Mouse (Mus musculus) MEL (cell line): ENCODE results near the gene Olfr934. TPM values are rescaled to one million over a fixed set of nuclear protein-coding genes. Genes with fewer than 3 reads are reported as not detected.

Experiments used
- DNase-seq: peaks from one replicate; pipeline ENCODE4 v3.0.0; 2011; ENCODE audit warnings: low read depth, low spot score
- H3K27ac ChIP-seq: 2 replicates; pipeline ENCODE4 v1.5.1; 2012; ENCODE audit warnings: low read depth, mild to moderate bottlenecking, control low read depth, low read length, moderate library complexity; ENCODE audit not compliant: control insufficient read depth
- H3K27me3 ChIP-seq, 2 experiments: fragments of 150-350 bp in 1 of 2; sonication (generic) in 1 of 2; 2 replicates each; pipeline ENCODE4 v1.6.1; 2012; ENCODE audit warnings: low read length in 2 of 2, mild to moderate bottlenecking in 2 of 2, improper control_type of control experiment in 1 of 2, moderate library complexity in 1 of 2; ENCODE audit not compliant: insufficient read depth in 2 of 2, control insufficient read depth in 1 of 2
- H3K36me3 ChIP-seq, 2 experiments: 2 replicates each; pipeline ENCODE4 v1.6.1; 2012 to 2014; ENCODE audit warnings: low read length in 2 of 2, improper control_type of control experiment in 1 of 2, inconsistent platforms in 1 of 2, mild to moderate bottlenecking in 1 of 2; ENCODE audit not compliant: insufficient read depth in 2 of 2, control insufficient read depth in 1 of 2
- H3K4me1 ChIP-seq, 2 experiments: fragments of 150-350 bp in 1 of 2; sonication (generic) in 1 of 2; 2 replicates each; pipeline ENCODE4 v1.6.1; 2012; ENCODE audit warnings: low read length in 2 of 2, improper control_type of control experiment in 1 of 2, mild to moderate bottlenecking in 1 of 2; ENCODE audit not compliant: insufficient read depth in 2 of 2, control insufficient read depth in 1 of 2
- H3K4me3 ChIP-seq, 2 experiments: fragments of 150-350 bp in 1 of 2; sonication (generic) in 1 of 2; 2 replicates each; pipeline ENCODE4 v1.5.1; 2012; ENCODE audit warnings: low read depth in 2 of 2, low read length in 2 of 2, mild to moderate bottlenecking in 2 of 2, moderate library complexity in 2 of 2, control low read depth in 1 of 2, improper control_type of control experiment in 1 of 2; ENCODE audit not compliant: control insufficient read depth in 1 of 2, insufficient read depth in 1 of 2
- H3K79me2 ChIP-seq: 2 replicates; pipeline ENCODE4 v1.6.1; 2012; ENCODE audit warnings: mild to moderate bottlenecking, low read length, moderate library complexity; ENCODE audit not compliant: control insufficient read depth, poor library complexity, insufficient read depth
- H3K9ac ChIP-seq: 2 replicates; pipeline ENCODE4 v1.6.1; 2012; ENCODE audit warnings: low read depth, mild to moderate bottlenecking, control low read depth, low read length, moderate library complexity; ENCODE audit not compliant: control insufficient read depth, poor library complexity, severe bottlenecking
- H3K9me3 ChIP-seq: fragments of 150-350 bp; sonication (generic); replicated peaks from 2 replicates; pipeline ENCODE4 v1.6.1; 2012; ENCODE audit warnings: mild to moderate bottlenecking, low read length, improper control_type of control experiment, moderate library complexity; ENCODE audit not compliant: insufficient read depth
- CHD2 ChIP-seq: IDR thresholded peaks from 2 replicates; pipeline ENCODE4 v1.6.1; 2011; ENCODE audit warnings: low read length, improper control_type of control experiment
- CTCF ChIP-seq, 3 experiments: IDR thresholded peaks in 2 of 3; conservative IDR thresholded peaks in 1 of 3; 2 replicates each; pipeline ENCODE4 v1.5.1; 2011 to 2012; ENCODE audit warnings: low read length in 3 of 3, low read depth in 2 of 3, mild to moderate bottlenecking in 2 of 3, improper control_type of control experiment in 1 of 3, inconsistent platforms in 1 of 3, mixed read lengths in 1 of 3, moderate library complexity in 1 of 3; ENCODE audit not compliant: control insufficient read depth in 1 of 3, insufficient read depth in 1 of 3, poor library complexity in 1 of 3, severe bottlenecking in 1 of 3
- E2F4 ChIP-seq: IDR thresholded peaks from 2 replicates; pipeline ENCODE4 v1.6.1; 2011; ENCODE audit warnings: low read depth, low read length, improper control_type of control experiment, borderline replicate concordance
- ELF1 ChIP-seq: IDR thresholded peaks from 2 replicates; pipeline ENCODE4 v1.6.1; 2014; ENCODE audit warnings: low read depth, mild to moderate bottlenecking, inconsistent platforms, low read length, improper control_type of control experiment, moderate library complexity
- ETS1 ChIP-seq: IDR thresholded peaks from 2 replicates; pipeline ENCODE4 v1.6.1; 2012; ENCODE audit warnings: low read depth, mild to moderate bottlenecking, inconsistent platforms, low read length, improper control_type of control experiment, moderate library complexity
- GABPA ChIP-seq: IDR thresholded peaks from 2 replicates; pipeline ENCODE4 v1.6.1; 2012; ENCODE audit warnings: low read depth, mild to moderate bottlenecking, inconsistent platforms, low read length, improper control_type of control experiment, moderate library complexity
- HCFC1 ChIP-seq: IDR thresholded peaks from 2 replicates; pipeline ENCODE4 v1.6.1; 2012; ENCODE audit warnings: low read depth, mild to moderate bottlenecking, inconsistent platforms, low read length, improper control_type of control experiment, moderate library complexity
- JUND ChIP-seq: IDR thresholded peaks from 2 replicates; pipeline ENCODE4 v1.6.1; 2011; ENCODE audit warnings: low read depth, mild to moderate bottlenecking, improper control_type of control experiment, low read length
- KAT2A ChIP-seq: conservative IDR thresholded peaks from 2 replicates; pipeline ENCODE4 v1.6.1; 2012; ENCODE audit warnings: low read depth, low read length, improper control_type of control experiment, inconsistent platforms
- MAFK ChIP-seq: IDR thresholded peaks from 2 replicates; pipeline ENCODE4 v1.6.1; 2011; ENCODE audit warnings: low read depth, mild to moderate bottlenecking, low read length, improper control_type of control experiment, borderline replicate concordance
- MAX ChIP-seq: IDR thresholded peaks from 2 replicates; pipeline ENCODE4 v1.6.1; 2011; ENCODE audit warnings: low read length, improper control_type of control experiment
- MAZ ChIP-seq: IDR thresholded peaks from 2 replicates; pipeline ENCODE4 v1.6.1; 2012; ENCODE audit warnings: low read depth, mild to moderate bottlenecking, inconsistent platforms, low read length, improper control_type of control experiment
- MXI1 ChIP-seq: IDR thresholded peaks from 2 replicates; pipeline ENCODE4 v1.6.1; 2011; ENCODE audit warnings: mild to moderate bottlenecking, low read depth, low read length, improper control_type of control experiment
- MYC ChIP-seq: IDR thresholded peaks from 2 replicates; pipeline ENCODE4 v1.6.1; 2011; ENCODE audit warnings: low read depth, mild to moderate bottlenecking, low read length, improper control_type of control experiment, moderate library complexity
- NELFE ChIP-seq: IDR thresholded peaks from 2 replicates; pipeline ENCODE4 v1.6.1; 2011; ENCODE audit warnings: low read depth, low read length, improper control_type of control experiment
- NRF1 ChIP-seq: IDR thresholded peaks from 2 replicates; pipeline ENCODE4 v1.6.1; 2014; ENCODE audit warnings: low read depth, mild to moderate bottlenecking, inconsistent platforms, low read length, improper control_type of control experiment, moderate library complexity; ENCODE audit not compliant: poor library complexity, insufficient read depth, severe bottlenecking
- POLR2A ChIP-seq, 2 experiments: IDR thresholded peaks; 2 replicates each; pipeline ENCODE4 v1.6.1; 2011 to 2012; ENCODE audit warnings: low read length in 2 of 2, mild to moderate bottlenecking in 2 of 2, control low read depth in 1 of 2, improper control_type of control experiment in 1 of 2, low read depth in 1 of 2, moderate library complexity in 1 of 2; ENCODE audit not compliant: control insufficient read depth in 1 of 2, insufficient read depth in 1 of 2, poor library complexity in 1 of 2
- POLR2AphosphoS2 ChIP-seq: IDR thresholded peaks from 2 replicates; pipeline ENCODE4 v1.6.1; 2011; ENCODE audit warnings: low read length, improper control_type of control experiment
- POLR2AphosphoS5 ChIP-seq: IDR thresholded peaks from 2 replicates; pipeline ENCODE4 v1.6.1; 2012; ENCODE audit warnings: low read depth, borderline replicate concordance, mild to moderate bottlenecking, inconsistent platforms, low read length, moderate library complexity, mixed read lengths
- RCOR1 ChIP-seq: IDR thresholded peaks from 2 replicates; pipeline ENCODE4 v1.6.1; 2012; ENCODE audit warnings: low read depth, mild to moderate bottlenecking, inconsistent platforms, low read length, improper control_type of control experiment
- TAL1 ChIP-seq: IDR thresholded peaks from 2 replicates; pipeline ENCODE4 v1.6.1; 2012; ENCODE audit warnings: mild to moderate bottlenecking, inconsistent platforms, low read length, moderate library complexity, mixed read lengths
- TCF12 ChIP-seq: IDR thresholded peaks from 2 replicates; pipeline ENCODE4 v1.6.1; 2014; ENCODE audit warnings: low read depth, mild to moderate bottlenecking, inconsistent platforms, low read length, improper control_type of control experiment, moderate library complexity
- UBTF ChIP-seq: IDR thresholded peaks from 2 replicates; pipeline ENCODE4 v1.6.1; 2012; ENCODE audit warnings: low read depth, mild to moderate bottlenecking, inconsistent platforms, low read length, improper control_type of control experiment, moderate library complexity, borderline replicate concordance; ENCODE audit not compliant: insufficient read depth
- USF2 ChIP-seq, 2 experiments: IDR thresholded peaks; 2 replicates each; pipeline ENCODE4 v1.6.1; 2011 to 2012; ENCODE audit warnings: improper control_type of control experiment in 2 of 2, low read length in 2 of 2, borderline replicate concordance in 1 of 2, inconsistent platforms in 1 of 2, low read depth in 1 of 2, mild to moderate bottlenecking in 1 of 2; ENCODE audit not compliant: insufficient read depth in 1 of 2
- polyA plus RNA-seq, 2 experiments: library from polyadenylated mRNA; stranded (reverse) in 1 of 2; unstranded in 1 of 2; fragments of >175 nt in 1 of 2; fragments of >200 nt in 1 of 2; gene quantifications; 2 replicates each; pipeline versions ENCODE4 v1.2.1 to v1.2.4; 2012; ENCODE audit warnings: low replicate concordance in 2 of 2, low read depth in 1 of 2; ENCODE audit not compliant: insufficient read length in 2 of 2, insufficient read depth in 1 of 2, missing spikeins in 1 of 2
- total RNA-seq: library from RNA; depleted of rRNA; stranded (reverse); fragments of 300-350 nt; gene quantifications from 2 replicates; pipeline ENCODE4 v1.2.3, GENCODE M21; 2012

Olfr934 gene
- total and polyA plus RNA-seq, 3 experiments, result not detected

GRCm38 (mm10) chr9:38999583-38999982 lies 11.5 kb upstream of the Olfr934 start, which contains the start of gene Olfr935:
Olfr935 (minus strand) TSS chr9:38999683.
- H3K27ac ChIP-seq, result no peak within 1 kb of the TSS
- DNase-seq, result no peak
- no peak within 1 kb of the TSS for H3K4me3 ChIP-seq
- no peaks in the 10 kb centered on the region for H3K36me3 ChIP-seq
- H3K9me3 ChIP-seq, result no peaks in the 10 kb centered on the region
- TF ChIP-seq HCFC1 (no peak), MAFK (no peak), JUND (no peak), POLR2A (IDR thresholded peaks at IDR 0.05; ENCODE audit: control insufficient read depth in 1 of 2, insufficient read depth in 1 of 2, low read depth in 1 of 2, low read length in 2 of 2, poor library complexity in 1 of 2) (no peak), ETS1 (no peak), MAZ (no peak), E2F4 (no peak), POLR2AphosphoS5 (no peak), MXI1 (no peak), TCF12 (no peak), POLR2AphosphoS2 (no peak), TAL1 (no peak), GABPA (no peak), MAX (no peak), ELF1 (no peak), MYC (no peak), NELFE (no peak), CHD2 (no peak), CTCF (IDR thresholded peaks at IDR 0.05 in 2 of 3, conservative IDR thresholded peaks at IDR 0.05 in 1 of 3; ENCODE audit: control insufficient read depth in 1 of 3, insufficient read depth in 1 of 3, low read depth in 2 of 3, low read length in 3 of 3, poor library complexity in 1 of 3, severe bottlenecking in 1 of 3) (no peak), USF2 (IDR thresholded peaks at IDR 0.05; ENCODE audit: borderline replicate concordance in 1 of 2, insufficient read depth in 1 of 2, low read depth in 1 of 2, low read length in 2 of 2) (no peak)
- H3K4me1 ChIP-seq, result no peaks in the 10 kb centered on the region
- no peaks in the 10 kb centered on the region for H3K27me3 ChIP-seq
- H3K79me2 ChIP-seq, result no peaks in the 10 kb centered on the region
- no peak within 1 kb of the TSS for H3K9ac ChIP-seq

GRCm38 (mm10) chr9:38972013-38972412 lies 16.1 kb downstream of the Olfr934 start, which contains the start of gene Olfr933:
Olfr933 (plus strand) TSS chr9:38972313.
- no peak within 1 kb of the TSS for H3K4me3 ChIP-seq
- H3K27ac ChIP-seq, result no peak within 1 kb of the TSS
- no peak for DNase-seq
- H3K4me1 ChIP-seq, result no peaks in the 10 kb centered on the region
- H3K79me2 ChIP-seq, result no peaks in the 10 kb centered on the region
- TF ChIP-seq NRF1, result no peak
- TF ChIP-seq KAT2A, result no peak
- no peak for TF ChIP-seq CTCF (IDR thresholded peaks at IDR 0.05 in 2 of 3, conservative IDR thresholded peaks at IDR 0.05 in 1 of 3; ENCODE audit: control insufficient read depth in 1 of 3, insufficient read depth in 1 of 3, low read depth in 2 of 3, low read length in 3 of 3, poor library complexity in 1 of 3, severe bottlenecking in 1 of 3)
- TF ChIP-seq POLR2AphosphoS2, result no peak
- TF ChIP-seq HCFC1, result no peak
- no peak for TF ChIP-seq E2F4
- no peak for TF ChIP-seq UBTF
- TF ChIP-seq POLR2AphosphoS5, result no peak
- TF ChIP-seq RCOR1, result no peak
- H3K9me3 ChIP-seq, result no peaks in the 10 kb centered on the region
- H3K36me3 ChIP-seq, result no peaks in the 10 kb centered on the region
- H3K9ac ChIP-seq, result no peak within 1 kb of the TSS
- H3K27me3 ChIP-seq, result no peaks in the 10 kb centered on the region
